Mouse (Mus musculus) MEL (cell line): ENCODE results near the gene Alg12.

ENCODE experiments used
- CTCF ChIP-seq, 3 experiments: IDR thresholded peaks in 2 of 3; conservative IDR thresholded peaks in 1 of 3; 2 replicates each; pipeline ENCODE4 v1.5.1; 2011 to 2012; ENCODE audit warnings: low read length in 3 of 3, low read depth in 2 of 3, mild to moderate bottlenecking in 2 of 3, improper control_type of control experiment in 1 of 3, inconsistent platforms in 1 of 3, mixed read lengths in 1 of 3, moderate library complexity in 1 of 3; ENCODE audit not compliant: control insufficient read depth in 1 of 3, insufficient read depth in 1 of 3, poor library complexity in 1 of 3, severe bottlenecking in 1 of 3
- JUND ChIP-seq: IDR thresholded peaks from 2 replicates; pipeline ENCODE4 v1.6.1; 2011; ENCODE audit warnings: low read depth, mild to moderate bottlenecking, improper control_type of control experiment, low read length
- KAT2A ChIP-seq: conservative IDR thresholded peaks from 2 replicates; pipeline ENCODE4 v1.6.1; 2012; ENCODE audit warnings: low read depth, low read length, improper control_type of control experiment, inconsistent platforms
- MXI1 ChIP-seq: IDR thresholded peaks from 2 replicates; pipeline ENCODE4 v1.6.1; 2011; ENCODE audit warnings: mild to moderate bottlenecking, low read depth, low read length, improper control_type of control experiment
- MYC ChIP-seq: IDR thresholded peaks from 2 replicates; pipeline ENCODE4 v1.6.1; 2011; ENCODE audit warnings: low read depth, mild to moderate bottlenecking, low read length, improper control_type of control experiment, moderate library complexity

- TF ChIP-seq KAT2A (no peak), CTCF (IDR thresholded peaks at IDR 0.05 in 2 of 3, conservative IDR thresholded peaks at IDR 0.05 in 1 of 3; ENCODE audit: control insufficient read depth in 1 of 3, insufficient read depth in 1 of 3, low read depth in 2 of 3, low read length in 3 of 3, poor library complexity in 1 of 3, severe bottlenecking in 1 of 3) (peak in 1 of 3 experiments; percentile 3; a peak in 1 of 6 replicates), JUND (no peak), MXI1 (no peak), MYC (no peak)
These were observed 63.4 kb downstream of the Alg12 start for GRCm38 (mm10) chr15:88755761-88756160.
